Mouse (Mus musculus): ENCODE measurements at regions not wholly inside any gene's neighbourhood (a gene's known extent, or its start where the extent isn't known, plus 50 kb on each side); places are given as distances from the start of the nearest gene placed in this dataset.

DNA sequence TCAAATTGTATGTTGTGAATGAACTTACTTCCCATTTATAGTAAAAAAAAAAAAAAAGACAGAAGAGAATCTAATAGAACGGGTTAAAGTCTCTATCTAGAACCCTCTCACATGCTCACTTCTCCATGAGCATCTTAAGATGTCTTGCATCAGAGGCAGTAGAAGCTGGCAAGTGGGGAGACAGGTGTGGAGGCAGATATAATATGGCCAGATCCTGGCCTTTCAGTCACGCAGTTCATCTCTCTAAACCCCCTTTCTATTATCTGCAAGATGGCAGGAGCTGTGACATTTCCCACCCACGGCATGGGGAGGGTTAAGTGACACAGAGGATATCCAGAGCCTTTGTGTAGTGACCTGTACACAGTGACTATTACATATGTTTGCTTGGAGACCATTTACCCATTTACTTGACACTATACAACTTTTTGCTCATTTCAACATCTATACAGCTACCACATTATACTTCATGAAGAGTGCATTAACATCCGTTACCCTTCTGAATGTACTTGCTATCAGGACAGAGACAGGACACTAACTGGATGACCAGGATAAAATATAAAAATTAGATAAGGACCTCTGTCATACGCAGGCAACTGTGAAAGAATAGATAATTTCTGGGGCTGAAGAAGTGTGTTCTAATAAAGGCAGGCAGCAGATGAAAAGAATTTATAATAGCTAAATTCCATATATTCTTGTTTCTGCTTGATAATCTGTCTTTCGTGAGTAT lies 91.9 kb downstream of the Naa11 start:
- Histone ChIP-seq H3K27ac (ENCODE audit: low read depth, low read length) (no peak overlapping the region), H3K9ac (ENCODE audit: low read length) (no peak overlapping the region), H3K9me3 (ENCODE audit: control insufficient read depth, low read length) (no peaks in the 10 kb centered on the region), H3K4me3 (ENCODE audit: low read depth, low read length) (no peak overlapping the region), H3K27me3 (ENCODE audit: control insufficient read depth, insufficient read depth, low read length) (no peaks in the 10 kb centered on the region), H3K36me3 (ENCODE audit: control insufficient read depth, insufficient read depth, low read length) (no peaks in the 10 kb centered on the region), H3K4me1 (replicated peaks; ENCODE audit: control insufficient read depth, insufficient read depth, low read length) (peaks cover 5% of the 10 kb centered on the region; the same call in 1 of the 2 replicates), H3K4me2 (ENCODE audit: low read depth, low read length, severe bottlenecking) (no peak overlapping the region)
- ATAC-seq (replicated peaks; ENCODE audit: low FRiP score) (no peak), DNase-seq (ENCODE audit: low spot score) (no peak)
- WGBS, result 68% methylated on average over 6 of the region's 6 CpGs

DNA sequence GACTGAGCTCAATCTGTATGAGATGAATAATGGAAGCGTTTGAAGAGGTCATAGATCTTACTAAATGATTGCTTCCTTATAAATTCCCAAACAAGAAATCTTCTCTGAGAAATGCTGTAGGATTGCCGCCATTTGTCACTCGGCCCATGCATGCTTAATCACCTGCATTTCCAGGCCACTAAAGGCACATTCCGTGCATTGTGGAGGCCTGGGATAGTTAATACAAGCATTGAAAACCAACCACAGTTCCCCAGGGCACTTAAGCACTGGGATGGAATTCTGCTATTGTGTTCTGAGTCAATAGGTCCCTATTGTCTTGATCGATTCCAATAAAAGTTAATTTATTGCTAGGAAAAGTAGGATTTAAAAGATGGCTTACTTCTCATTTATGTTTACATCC lies 92.5 kb downstream of the Naa11 start:
- DNase-seq (ENCODE audit: low spot score), result no peak
- 22% methylated on average over 5 of the region's 5 CpGs for WGBS
- no peaks in the 10 kb centered on the region for H3K36me3 ChIP-seq (ENCODE audit: control insufficient read depth, insufficient read depth, low read length)
- no peaks in the 10 kb centered on the region for H3K27me3 ChIP-seq (ENCODE audit: control insufficient read depth, insufficient read depth, low read length)
- no peak for ATAC-seq (replicated peaks; ENCODE audit: low FRiP score)
- no peak overlapping the region for H3K4me2 ChIP-seq (ENCODE audit: low read depth, low read length, severe bottlenecking)
- H3K9ac ChIP-seq (ENCODE audit: low read length), result no peak overlapping the region
- no peak overlapping the region for H3K27ac ChIP-seq (ENCODE audit: low read depth, low read length)
- no peaks in the 10 kb centered on the region for H3K9me3 ChIP-seq (ENCODE audit: control insufficient read depth, low read length)
- peaks cover 5% of the 10 kb centered on the region; the same call in 1 of the 2 replicates for H3K4me1 ChIP-seq (replicated peaks; ENCODE audit: control insufficient read depth, insufficient read depth, low read length)
- H3K4me3 ChIP-seq (ENCODE audit: low read depth, low read length), result no peak overlapping the region

DNA sequence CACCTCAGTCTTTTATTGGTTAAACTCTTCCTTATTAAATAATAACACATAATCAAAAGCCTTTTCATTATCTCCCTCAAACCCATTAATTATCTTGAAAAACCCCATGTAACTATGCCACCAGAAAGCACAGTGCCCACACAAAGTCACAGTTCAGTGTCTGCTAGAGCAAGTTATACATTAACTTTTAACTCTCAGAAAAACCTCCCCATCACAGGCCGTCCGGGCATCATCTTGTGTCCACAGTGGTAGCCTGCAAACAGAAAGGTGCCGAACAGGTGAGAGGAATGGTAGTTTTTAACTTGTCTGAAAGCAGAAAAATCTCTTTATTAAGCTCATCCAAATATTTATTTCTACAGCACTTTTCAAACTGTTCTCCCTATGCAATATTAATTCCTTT lies 96.0 kb downstream of the Naa11 start:
- 89% methylated on average over 3 of the region's 3 CpGs for WGBS
- H3K9ac ChIP-seq (ENCODE audit: low read length), result no peak overlapping the region
- no peaks in the 10 kb centered on the region for H3K9me3 ChIP-seq (ENCODE audit: control insufficient read depth, low read length)
- no peak overlapping the region for H3K27ac ChIP-seq (ENCODE audit: low read depth, low read length)
- H3K27me3 ChIP-seq (ENCODE audit: control insufficient read depth, insufficient read depth, low read length), result no peaks in the 10 kb centered on the region
- H3K4me1 ChIP-seq (replicated peaks; ENCODE audit: control insufficient read depth, insufficient read depth, low read length), result peaks cover 5% of the 10 kb centered on the region; the same call in 1 of the 2 replicates
- ATAC-seq (replicated peaks; ENCODE audit: low FRiP score) (no peak), DNase-seq (ENCODE audit: low spot score) (no peak)
- no peaks in the 10 kb centered on the region for H3K36me3 ChIP-seq (ENCODE audit: control insufficient read depth, insufficient read depth, low read length)
- H3K4me3 ChIP-seq (ENCODE audit: low read depth, low read length), result no peak overlapping the region
- no peak overlapping the region for H3K4me2 ChIP-seq (ENCODE audit: low read depth, low read length, severe bottlenecking)

DNA sequence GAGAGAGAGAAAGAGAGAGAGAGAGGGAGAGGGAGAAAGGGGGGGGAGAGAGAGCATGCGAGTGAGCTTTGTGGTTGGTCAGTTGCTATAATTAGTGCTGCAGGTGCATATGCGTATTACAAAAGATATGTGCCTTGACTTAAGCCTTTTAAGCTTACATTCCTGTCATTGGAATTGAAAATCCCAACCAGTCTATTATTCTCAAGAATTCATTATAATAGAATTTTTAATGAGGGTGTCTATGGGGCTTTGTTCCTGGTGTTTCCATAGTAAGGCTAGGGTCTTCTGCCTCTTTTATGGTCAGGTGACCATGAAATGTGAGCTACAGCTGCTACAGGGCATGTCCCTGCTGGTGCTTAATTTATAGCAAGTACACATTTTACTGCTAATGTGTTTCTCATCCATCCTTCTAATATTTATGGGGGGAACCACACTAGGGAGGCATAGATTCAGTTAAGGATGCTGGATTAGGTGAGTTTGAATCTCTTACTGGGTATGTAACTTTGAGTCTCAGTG lies 102.0 kb downstream of the Naa11 start:
- WGBS, result 6% methylated on average over 2 of the region's 2 CpGs
- Histone ChIP-seq H3K9ac (ENCODE audit: low read length) (no peak overlapping the region), H3K4me2 (ENCODE audit: low read depth, low read length, severe bottlenecking) (no peak overlapping the region), H3K27ac (ENCODE audit: low read depth, low read length) (peak overlapping the region; percentile 25; the same call in 1 of the 2 replicates), H3K27me3 (ENCODE audit: control insufficient read depth, insufficient read depth, low read length) (no peaks in the 10 kb centered on the region), H3K9me3 (ENCODE audit: control insufficient read depth, low read length) (no peaks in the 10 kb centered on the region), H3K36me3 (ENCODE audit: control insufficient read depth, insufficient read depth, low read length) (no peaks in the 10 kb centered on the region), H3K4me1 (replicated peaks; ENCODE audit: control insufficient read depth, insufficient read depth, low read length) (peaks cover 3% of the 10 kb centered on the region; the same call in 1 of the 2 replicates), H3K4me3 (ENCODE audit: low read depth, low read length) (no peak overlapping the region)
- ATAC-seq (replicated peaks; ENCODE audit: low FRiP score) (peak; percentile 85), DNase-seq (ENCODE audit: low spot score) (no peak)

DNA sequence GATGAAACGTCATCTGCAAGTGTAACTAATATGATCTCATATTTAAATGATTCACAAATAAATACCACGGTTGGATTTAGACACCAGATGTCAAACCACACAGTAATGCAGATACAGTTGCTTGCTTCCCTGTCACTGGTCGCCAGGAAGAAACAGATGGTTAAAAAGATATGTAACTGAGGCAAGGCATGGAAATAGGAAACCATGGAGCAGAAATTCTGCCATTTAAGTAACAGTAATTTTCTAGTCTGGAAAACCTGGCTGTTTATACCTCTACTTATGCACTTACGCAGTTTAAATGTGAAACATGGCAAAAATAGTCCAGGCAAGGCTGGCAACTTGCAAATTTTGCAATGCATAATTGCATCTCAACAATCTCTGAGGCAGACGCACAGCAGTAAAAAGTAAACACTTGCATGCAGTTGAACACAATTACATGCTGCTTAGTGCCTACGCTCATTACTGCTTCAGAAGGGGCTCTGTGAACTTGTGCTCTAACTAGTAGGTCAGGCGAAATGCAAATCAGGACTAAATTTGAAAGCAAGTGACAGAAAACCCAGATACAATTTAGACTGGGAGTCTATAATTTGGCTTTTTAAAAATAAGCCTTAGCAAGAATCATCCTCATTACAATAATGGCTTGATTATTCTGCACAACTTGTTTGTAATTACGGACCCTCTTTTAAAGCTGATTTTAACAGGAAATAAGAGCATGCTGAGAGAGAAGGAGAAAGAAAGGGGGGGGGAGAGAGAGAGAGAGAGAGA lies 102.6 kb downstream of the Naa11 start:
- Histone ChIP-seq H3K4me2 (ENCODE audit: low read depth, low read length, severe bottlenecking) (no peak overlapping the region), H3K9ac (ENCODE audit: low read length) (no peak overlapping the region), H3K27me3 (ENCODE audit: control insufficient read depth, insufficient read depth, low read length) (no peaks in the 10 kb centered on the region), H3K36me3 (ENCODE audit: control insufficient read depth, insufficient read depth, low read length) (no peaks in the 10 kb centered on the region), H3K27ac (ENCODE audit: low read depth, low read length) (peak overlapping the region; percentile 53), H3K9me3 (ENCODE audit: control insufficient read depth, low read length) (no peaks in the 10 kb centered on the region), H3K4me1 (replicated peaks; ENCODE audit: control insufficient read depth, insufficient read depth, low read length) (peaks cover 3% of the 10 kb centered on the region; the same call in 1 of the 2 replicates), H3K4me3 (ENCODE audit: low read depth, low read length) (no peak overlapping the region)
- WGBS, result 51% methylated on average over 8 of the region's 8 CpGs
- DNase-seq (ENCODE audit: low spot score) (no peak), ATAC-seq (replicated peaks; ENCODE audit: low FRiP score) (peak; percentile 65)

DNA sequence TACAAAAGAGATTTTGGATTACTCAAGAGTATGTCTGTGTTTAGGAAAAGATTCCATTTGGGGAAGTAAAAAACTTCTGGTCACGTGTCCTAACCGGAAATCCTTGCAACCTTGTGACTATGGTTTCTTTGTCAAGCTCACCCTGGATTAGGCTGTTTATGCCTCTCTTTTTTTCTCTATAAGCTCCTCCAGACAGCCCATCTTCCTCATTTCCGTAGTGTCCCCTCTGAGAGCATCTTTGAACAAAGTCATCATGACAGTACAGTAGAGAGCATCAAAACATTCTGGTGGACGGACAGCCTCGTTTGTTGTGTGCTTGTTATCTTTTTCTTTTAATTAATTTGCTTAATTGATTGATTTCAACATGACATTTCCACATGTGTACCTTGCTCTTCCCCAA lies 112.7 kb downstream of the Naa11 start:
- Histone ChIP-seq H3K27me3 (ENCODE audit: control insufficient read depth, insufficient read depth, low read length) (no peaks in the 10 kb centered on the region), H3K36me3 (ENCODE audit: control insufficient read depth, insufficient read depth, low read length) (no peaks in the 10 kb centered on the region), H3K27ac (ENCODE audit: low read depth, low read length) (no peak overlapping the region), H3K4me1 (replicated peaks; ENCODE audit: control insufficient read depth, insufficient read depth, low read length) (peaks cover 2% of the 10 kb centered on the region; the same call in 1 of the 2 replicates), H3K9me3 (ENCODE audit: control insufficient read depth, low read length) (no peaks in the 10 kb centered on the region), H3K4me3 (ENCODE audit: low read depth, low read length) (no peak overlapping the region), H3K9ac (ENCODE audit: low read length) (no peak overlapping the region), H3K4me2 (ENCODE audit: low read depth, low read length, severe bottlenecking) (no peak overlapping the region)
- WGBS, result 80% methylated on average over 5 of the region's 5 CpGs
- no peak for ATAC-seq (replicated peaks; ENCODE audit: low FRiP score)
- DNase-seq (ENCODE audit: low spot score), result no peak

DNA sequence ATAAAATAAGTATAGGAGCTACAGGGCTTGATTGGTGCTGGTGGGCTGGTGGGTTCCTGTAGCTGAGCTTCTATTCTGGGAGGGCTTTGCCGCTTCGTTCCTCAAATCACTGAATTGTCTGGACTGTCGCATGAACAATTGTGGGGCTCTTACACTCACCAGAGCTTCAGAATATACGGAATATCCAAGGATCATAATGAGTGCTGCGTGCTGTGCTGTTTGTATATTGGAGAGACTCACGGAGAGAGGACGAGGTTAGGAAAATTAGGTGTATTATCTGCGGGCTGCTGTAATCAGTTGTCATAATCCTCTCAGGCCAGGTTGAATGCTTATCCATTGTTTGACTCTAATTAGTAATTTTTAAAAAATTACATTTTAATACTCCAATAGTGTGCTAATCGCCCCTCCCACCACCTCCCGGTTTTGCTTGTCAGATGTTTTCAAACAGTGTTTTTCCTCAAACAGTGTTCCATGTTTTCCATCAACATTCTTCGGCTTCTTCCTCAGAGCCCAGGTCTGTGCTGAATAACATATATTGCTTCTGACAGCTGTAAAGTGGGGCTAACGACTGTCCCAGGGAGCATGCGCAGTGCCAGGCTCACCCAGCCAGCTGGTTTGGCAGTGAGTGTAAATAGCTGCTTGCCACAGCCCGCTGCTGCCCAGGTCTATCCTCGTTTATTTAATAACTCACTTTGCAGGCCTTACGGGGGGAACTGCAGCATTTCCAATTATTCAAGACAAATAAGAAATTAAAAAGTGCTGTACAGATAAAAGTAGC lies 114.2 kb downstream of the Naa11 start:
- H3K9me3 ChIP-seq (ENCODE audit: control insufficient read depth, low read length), result no peaks in the 10 kb centered on the region
- DNase-seq (ENCODE audit: low spot score) (no peak), ATAC-seq (replicated peaks; ENCODE audit: low FRiP score) (no peak)
- 75% methylated on average over 16 of the region's 16 CpGs for WGBS
- H3K36me3 ChIP-seq (ENCODE audit: control insufficient read depth, insufficient read depth, low read length), result no peaks in the 10 kb centered on the region
- H3K4me3 ChIP-seq (ENCODE audit: low read depth, low read length), result no peak overlapping the region
- H3K27ac ChIP-seq (ENCODE audit: low read depth, low read length), result no peak overlapping the region
- peaks cover 2% of the 10 kb centered on the region; the same call in 1 of the 2 replicates for H3K4me1 ChIP-seq (replicated peaks; ENCODE audit: control insufficient read depth, insufficient read depth, low read length)
- no peak overlapping the region for H3K4me2 ChIP-seq (ENCODE audit: low read depth, low read length, severe bottlenecking)
- no peak overlapping the region for H3K9ac ChIP-seq (ENCODE audit: low read length)
- no peaks in the 10 kb centered on the region for H3K27me3 ChIP-seq (ENCODE audit: control insufficient read depth, insufficient read depth, low read length)

DNA sequence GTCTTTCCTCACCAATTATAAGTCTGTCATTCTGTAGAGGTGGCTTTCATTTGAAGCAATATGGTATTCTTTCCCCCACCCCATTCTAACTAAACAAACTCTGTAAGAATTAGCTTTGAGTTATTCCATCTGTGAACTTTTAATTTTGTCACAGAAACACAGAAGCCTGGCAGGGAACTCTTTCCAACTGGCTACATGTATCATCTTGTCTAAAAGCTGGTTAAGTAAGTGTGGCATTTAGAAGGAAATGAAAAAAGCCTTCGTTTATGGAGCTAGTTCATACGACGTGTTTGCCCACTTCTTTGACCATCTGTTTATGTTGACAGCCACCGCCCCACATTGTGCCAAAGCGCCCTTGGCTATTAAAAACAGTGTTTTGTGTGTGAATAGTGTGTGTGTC lies 115.5 kb downstream of the Naa11 start:
- Histone ChIP-seq H3K27ac (ENCODE audit: low read depth, low read length) (no peak overlapping the region), H3K4me2 (ENCODE audit: low read depth, low read length, severe bottlenecking) (no peak overlapping the region), H3K4me3 (ENCODE audit: low read depth, low read length) (no peak overlapping the region), H3K9ac (ENCODE audit: low read length) (no peak overlapping the region), H3K4me1 (replicated peaks; ENCODE audit: control insufficient read depth, insufficient read depth, low read length) (peaks cover 2% of the 10 kb centered on the region; the same call in 1 of the 2 replicates), H3K27me3 (ENCODE audit: control insufficient read depth, insufficient read depth, low read length) (no peaks in the 10 kb centered on the region), H3K36me3 (ENCODE audit: control insufficient read depth, insufficient read depth, low read length) (no peaks in the 10 kb centered on the region), H3K9me3 (ENCODE audit: control insufficient read depth, low read length) (no peaks in the 10 kb centered on the region)
- ATAC-seq (replicated peaks; ENCODE audit: low FRiP score) (no peak), DNase-seq (ENCODE audit: low spot score) (no peak)
- 85% methylated on average over 5 of the region's 5 CpGs for WGBS
